ENCODE assay signal across 22 mouse cellular contexts in the genomic region with DNA sequence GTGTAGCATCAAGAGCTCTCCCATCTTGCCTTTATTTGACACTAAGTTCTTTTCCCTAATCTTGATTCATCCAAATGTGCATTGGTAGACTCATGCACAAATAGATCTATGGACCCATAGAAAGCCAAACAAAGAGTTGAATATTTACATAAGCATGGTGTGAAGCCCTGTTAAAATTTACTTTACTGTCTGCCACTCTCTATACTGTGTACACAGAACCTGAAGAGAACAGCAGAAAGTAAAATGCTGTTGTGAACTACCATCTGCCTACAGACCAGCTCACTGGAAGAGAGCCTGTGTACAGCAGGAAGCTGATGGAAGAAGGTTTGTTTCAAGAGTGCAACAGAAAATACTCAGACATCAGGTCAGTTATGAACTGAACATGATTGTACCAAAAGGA.
DNase-seq lines count a peak whose midpoint lies in the region; ATAC-seq and TF ChIP-seq lines count a peak whose summit lies in the region.
"Had no signal": no experiment of that assay in that cellular context is flagged by ENCODE, and none has a peak within 500 bp of the region (broad histone marks: within the 10 kb centered on the region; RNA-seq: fewer than 3 reads in every experiment).

No protein-coding gene starts in this region.

- H3K27ac ChIP-seq in liver, embryonic 14.5 days, result no peak overlapping the region
- H3K27ac ChIP-seq in liver, postnatal 0 days (ENCODE audit: low read depth), result no peak overlapping the region
- H3K27ac ChIP-seq in liver, embryonic 16.5 days (ENCODE audit: low read length), result no peak overlapping the region
- H3K27ac ChIP-seq in liver, embryonic 12.5 days, result no peak overlapping the region
- no peak overlapping the region for H3K27ac ChIP-seq in midbrain, embryonic 11.5 days (ENCODE audit: low read depth, low read length)
- H3K27ac ChIP-seq in midbrain, postnatal 0 days (ENCODE audit: low read depth, low read length), result no peak overlapping the region
- H3K27ac ChIP-seq in stomach, embryonic 16.5 days (ENCODE audit: low read length), result no peak overlapping the region
- H3K27ac ChIP-seq: embryonic facial prominence, embryonic 10.5 days; embryonic facial prominence, embryonic 12.5 days; forebrain, embryonic 13.5 days; forebrain, embryonic 15.5 days had no signal

- no peaks in the 10 kb centered on the region for H3K9me3 ChIP-seq in liver, embryonic 14.5 days (ENCODE audit: control insufficient read depth, low read length)
- H3K9me3 ChIP-seq in liver, postnatal 0 days (ENCODE audit: low read length), result no peaks in the 10 kb centered on the region
- no peaks in the 10 kb centered on the region for H3K9me3 ChIP-seq in liver, embryonic 16.5 days (replicated peaks; ENCODE audit: control insufficient read depth, low read length)
- H3K9me3 ChIP-seq in liver, embryonic 12.5 days (replicated peaks), result no peaks in the 10 kb centered on the region; the same call in 1 of the 2 replicates
- H3K9me3 ChIP-seq in midbrain, embryonic 11.5 days (ENCODE audit: control insufficient read depth, low read length), result no peaks in the 10 kb centered on the region
- no peaks in the 10 kb centered on the region for H3K9me3 ChIP-seq in midbrain, postnatal 0 days (ENCODE audit: low read length)
- no peaks in the 10 kb centered on the region for H3K9me3 ChIP-seq in stomach, embryonic 16.5 days (replicated peaks; ENCODE audit: control insufficient read depth, low read length)
- H3K9me3 ChIP-seq: embryonic facial prominence, embryonic 10.5 days; embryonic facial prominence, embryonic 12.5 days; forebrain, embryonic 13.5 days; forebrain, embryonic 15.5 days had no signal

- no peak overlapping the region for H3K9ac ChIP-seq in liver, embryonic 14.5 days (replicated peaks)
- H3K9ac ChIP-seq in liver, postnatal 0 days (replicated peaks), result no peak overlapping the region
- H3K9ac ChIP-seq in liver, embryonic 16.5 days (ENCODE audit: low read depth, low read length), result no peak overlapping the region
- no peak overlapping the region for H3K9ac ChIP-seq in liver, embryonic 12.5 days
- no peak overlapping the region for H3K9ac ChIP-seq in midbrain, embryonic 11.5 days (ENCODE audit: low read length)
- H3K9ac ChIP-seq in midbrain, postnatal 0 days (replicated peaks; ENCODE audit: low read length, poor library complexity, severe bottlenecking), result no peak overlapping the region
- no peak overlapping the region for H3K9ac ChIP-seq in stomach, embryonic 16.5 days (ENCODE audit: low read length)
- H3K9ac ChIP-seq: embryonic facial prominence, embryonic 12.5 days; forebrain, embryonic 13.5 days; forebrain, embryonic 15.5 days had no signal

- ATAC-seq in liver, embryonic 14.5 days (ENCODE audit: insufficient read depth), result peak; percentile 31; the same call in 1 of the 2 replicates
- ATAC-seq in liver, postnatal 0 days, result no peak
- ATAC-seq in liver, embryonic 16.5 days (ENCODE audit: low read depth), result peak; percentile 53
- no peak for ATAC-seq in liver, embryonic 12.5 days
- peak; percentile 57; the same call in 1 of the 2 replicates for ATAC-seq in midbrain, embryonic 11.5 days (ENCODE audit: low FRiP score)
- no peak for ATAC-seq in midbrain, postnatal 0 days (ENCODE audit: low FRiP score)
- 0 out of 2 replicates have a peak, but pooled peaks have one; percentile 17 for ATAC-seq in stomach, embryonic 16.5 days (ENCODE audit: insufficient read depth, low FRiP score)
- ATAC-seq: activated CD4-positive, CD25-positive, alpha-beta regulatory T cell, adult 4 months; forebrain, embryonic 13.5 days; forebrain, embryonic 15.5 days; Patski had no signal

- H3K4me3 ChIP-seq in liver, embryonic 14.5 days (ENCODE audit: insufficient read depth in 1 of 2, low read depth in 2 of 2, low read length in 2 of 2), result no peak overlapping the region
- no peak overlapping the region for H3K4me3 ChIP-seq in liver, postnatal 0 days (ENCODE audit: low read depth, low read length)
- H3K4me3 ChIP-seq in liver, embryonic 16.5 days (ENCODE audit: low read depth, low read length), result no peak overlapping the region
- no peak overlapping the region for H3K4me3 ChIP-seq in liver, embryonic 12.5 days
- no peak overlapping the region for H3K4me3 ChIP-seq in midbrain, embryonic 11.5 days (ENCODE audit: low read depth, low read length)
- no peak overlapping the region for H3K4me3 ChIP-seq in midbrain, postnatal 0 days (ENCODE audit: low read depth, low read length)
- no peak overlapping the region for H3K4me3 ChIP-seq in stomach, embryonic 16.5 days (replicated peaks; ENCODE audit: low read length)
- H3K4me3 ChIP-seq: embryonic facial prominence, embryonic 10.5 days; embryonic facial prominence, embryonic 12.5 days; forebrain, embryonic 13.5 days; forebrain, embryonic 15.5 days had no signal

- no peak for TF ChIP-seq CTCF in liver, embryonic 14.5 days (IDR thresholded peaks at IDR 0.05; ENCODE audit: low read depth)
- TF ChIP-seq CTCF in liver, postnatal 0 days (IDR thresholded peaks at IDR 0.05; ENCODE audit: low read depth), result no peak
- no peak for TF ChIP-seq CTCF in midbrain, postnatal 0 days (IDR thresholded peaks at IDR 0.05)

- no peaks in the 10 kb centered on the region for H3K36me3 ChIP-seq in liver, embryonic 14.5 days (replicated peaks; ENCODE audit: control insufficient read depth, insufficient read depth, low read depth)
- H3K36me3 ChIP-seq in liver, postnatal 0 days (replicated peaks; ENCODE audit: insufficient read depth, low read length), result no peaks in the 10 kb centered on the region
- H3K36me3 ChIP-seq in liver, embryonic 16.5 days (ENCODE audit: control insufficient read depth, insufficient read depth), result no peaks in the 10 kb centered on the region
- H3K36me3 ChIP-seq in liver, embryonic 12.5 days, result no peaks in the 10 kb centered on the region
- H3K36me3 ChIP-seq in midbrain, embryonic 11.5 days (ENCODE audit: control insufficient read depth, insufficient read depth, low read length), result no peaks in the 10 kb centered on the region
- H3K36me3 ChIP-seq in midbrain, postnatal 0 days (ENCODE audit: insufficient read depth, low read length), result no peaks in the 10 kb centered on the region
- no peaks in the 10 kb centered on the region for H3K36me3 ChIP-seq in stomach, embryonic 16.5 days (ENCODE audit: control insufficient read depth, insufficient read depth, low read length)
- H3K36me3 ChIP-seq: embryonic facial prominence, embryonic 10.5 days; embryonic facial prominence, embryonic 12.5 days; forebrain, embryonic 15.5 days had no signal

- TF ChIP-seq EP300 in liver, embryonic 14.5 days (IDR thresholded peaks at IDR 0.05; ENCODE audit: low read depth), result no peak
- TF ChIP-seq EP300 in liver, postnatal 0 days (IDR thresholded peaks at IDR 0.05; ENCODE audit: low read depth), result no peak

- H3K4me1 ChIP-seq in liver, embryonic 14.5 days (replicated peaks; ENCODE audit: control insufficient read depth in 2 of 2, insufficient read depth in 2 of 2, low read length in 1 of 2), result no peaks in the 10 kb centered on the region
- H3K4me1 ChIP-seq in liver, postnatal 0 days (ENCODE audit: insufficient read depth), result no peaks in the 10 kb centered on the region
- no peaks in the 10 kb centered on the region for H3K4me1 ChIP-seq in liver, embryonic 16.5 days (ENCODE audit: control insufficient read depth, low read depth, low read length)
- no peaks in the 10 kb centered on the region for H3K4me1 ChIP-seq in liver, embryonic 12.5 days
- no peaks in the 10 kb centered on the region for H3K4me1 ChIP-seq in midbrain, embryonic 11.5 days (ENCODE audit: control insufficient read depth, insufficient read depth, low read length)
- no peaks in the 10 kb centered on the region for H3K4me1 ChIP-seq in midbrain, postnatal 0 days (ENCODE audit: insufficient read depth, low read length)
- no peaks in the 10 kb centered on the region for H3K4me1 ChIP-seq in stomach, embryonic 16.5 days (ENCODE audit: control insufficient read depth, insufficient read depth, low read length)
- H3K4me1 ChIP-seq: embryonic facial prominence, embryonic 10.5 days; embryonic facial prominence, embryonic 12.5 days; forebrain, embryonic 13.5 days; forebrain, embryonic 15.5 days had no signal

- no peak for DNase-seq in liver, embryonic 14.5 days (ENCODE audit: low read depth in 3 of 3, low spot score in 3 of 3)
- DNase-seq in liver, postnatal 0 days, result no peak
- DNase-seq in midbrain, embryonic 11.5 days (ENCODE audit: low spot score, missing footprints), result no peak
- DNase-seq in midbrain, postnatal 0 days (ENCODE audit: low spot score), result no peak
- DNase-seq in Muller cell, postnatal 12 days (ENCODE audit: inconsistent ontology term), result no peak
- DNase-seq: adrenal gland, adult 8-10 months; adrenal gland, postnatal 14 days; adrenal gland, postnatal 36 days; cerebellum, adult 11-12 months; cerebellum, adult 2 months; cerebellum, adult 9-10 months; cerebellum, postnatal 10 days; cerebellum, postnatal 25 days had no signal

- H3K4me2 ChIP-seq in liver, embryonic 14.5 days (ENCODE audit: low read depth), result no peak overlapping the region
- no peak overlapping the region for H3K4me2 ChIP-seq in liver, postnatal 0 days (ENCODE audit: low read depth, low read length)
- no peak overlapping the region for H3K4me2 ChIP-seq in liver, embryonic 16.5 days (ENCODE audit: low read depth, low read length)
- H3K4me2 ChIP-seq in liver, embryonic 12.5 days, result no peak overlapping the region
- H3K4me2 ChIP-seq in midbrain, embryonic 11.5 days, result no peak overlapping the region
- H3K4me2 ChIP-seq in midbrain, postnatal 0 days (ENCODE audit: low read depth, low read length, poor library complexity, severe bottlenecking), result no peak overlapping the region
- H3K4me2 ChIP-seq in stomach, embryonic 16.5 days (ENCODE audit: low read depth, low read length), result no peak overlapping the region
- H3K4me2 ChIP-seq: embryonic facial prominence, embryonic 12.5 days; forebrain, embryonic 13.5 days; forebrain, embryonic 15.5 days had no signal

- H3K27me3 ChIP-seq in liver, embryonic 14.5 days (ENCODE audit: control insufficient read depth, insufficient read depth, low read length), result no peaks in the 10 kb centered on the region
- no peaks in the 10 kb centered on the region for H3K27me3 ChIP-seq in liver, postnatal 0 days (ENCODE audit: insufficient read depth, low read length)
- no peaks in the 10 kb centered on the region for H3K27me3 ChIP-seq in liver, embryonic 16.5 days (ENCODE audit: control insufficient read depth, insufficient read depth, low read depth, low read length)
- H3K27me3 ChIP-seq in liver, embryonic 12.5 days (replicated peaks), result no peaks in the 10 kb centered on the region
- no peaks in the 10 kb centered on the region for H3K27me3 ChIP-seq in midbrain, embryonic 11.5 days (ENCODE audit: control insufficient read depth, insufficient read depth, low read length)
- no peaks in the 10 kb centered on the region for H3K27me3 ChIP-seq in midbrain, postnatal 0 days (ENCODE audit: insufficient read depth, low read length)
- no peaks in the 10 kb centered on the region for H3K27me3 ChIP-seq in stomach, embryonic 16.5 days (ENCODE audit: control insufficient read depth, insufficient read depth, low read length)
- H3K27me3 ChIP-seq: embryonic facial prominence, embryonic 12.5 days; forebrain, embryonic 13.5 days; forebrain, embryonic 15.5 days; Patski had no signal

Comparison
In these comparisons a context has a peak if more than half of its experiments do, and no peak if none do; other contexts are left out.
1. ATAC-seq: peak in liver, embryonic 14.5 days (single experiment), liver, embryonic 16.5 days (single experiment), midbrain, embryonic 11.5 days (single experiment) and stomach, embryonic 16.5 days (single experiment); none in liver, postnatal 0 days (single experiment), liver, embryonic 12.5 days (single experiment) and midbrain, postnatal 0 days (single experiment).